Mouse (Mus musculus): Measurements from ENCODE around the gene Tshb. TPM values are rescaled to one million over a fixed set of nuclear protein-coding genes. Genes with fewer than 3 reads are reported as not detected.

Gene Tshb
- polyA plus RNA-seq, 1 experiment from 2014 or later, result 0.48 TPM

DNA sequence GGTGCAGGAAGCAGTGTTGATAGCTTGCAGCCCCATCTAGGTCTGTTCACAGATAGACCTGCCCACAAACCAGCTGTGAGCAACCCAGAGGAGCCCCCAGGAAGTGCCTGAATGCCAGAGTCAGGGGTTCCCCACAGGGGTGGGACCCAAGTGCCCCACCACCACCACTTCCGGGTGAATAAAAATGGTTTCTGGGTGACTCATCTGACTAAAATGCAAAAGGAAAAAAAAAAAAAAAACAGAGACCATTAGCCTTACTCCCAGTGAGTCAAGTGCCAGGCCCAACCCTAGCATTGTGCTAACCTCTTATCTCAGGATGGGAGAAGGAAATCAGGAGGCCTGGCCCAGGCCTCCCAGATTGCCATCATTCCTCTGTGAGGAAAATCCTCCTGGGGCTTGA is 26.7 kb downstream of the Tshb start:
- Histone ChIP-seq H3K9ac (replicated peaks; ENCODE audit: low read depth, low read length) (no peak overlapping the region), H3K9me3 (ENCODE audit: control insufficient read depth, low read length) (no peaks in the 10 kb centered on the region), H3K4me1 (replicated peaks; ENCODE audit: control insufficient read depth, insufficient read depth, low read length) (no peaks in the 10 kb centered on the region), H3K4me3 (replicated peaks; ENCODE audit: low read length) (no peak overlapping the region), H3K27ac (ENCODE audit: low read length) (no peak overlapping the region), H3K36me3 (ENCODE audit: control insufficient read depth, insufficient read depth) (0 out of 2 replicates have a peak, but pooled peaks cover 3% of the 10 kb centered on the region), H3K4me2 (ENCODE audit: low read length) (no peak overlapping the region), H3K27me3 (replicated peaks; ENCODE audit: control insufficient read depth, insufficient read depth, low read length) (no peaks in the 10 kb centered on the region)
- ATAC-seq, result no peak
- WGBS, result 89% methylated on average over 1 of the region's 1 CpGs

GRCm38 (mm10) chr3:102752457-102752856 is 30.1 kb downstream of the Tshb start:
- 88% methylated on average over 5 of the region's 5 CpGs for WGBS
- Histone ChIP-seq H3K36me3 (ENCODE audit: control insufficient read depth, insufficient read depth) (0 out of 2 replicates have a peak, but pooled peaks cover 3% of the 10 kb centered on the region), H3K27ac (ENCODE audit: low read length) (no peak overlapping the region), H3K4me3 (replicated peaks; ENCODE audit: low read length) (no peak overlapping the region), H3K9me3 (ENCODE audit: control insufficient read depth, low read length) (no peaks in the 10 kb centered on the region), H3K9ac (replicated peaks; ENCODE audit: low read depth, low read length) (no peak overlapping the region), H3K4me2 (ENCODE audit: low read length) (no peak overlapping the region), H3K27me3 (replicated peaks; ENCODE audit: control insufficient read depth, insufficient read depth, low read length) (no peaks in the 10 kb centered on the region), H3K4me1 (replicated peaks; ENCODE audit: control insufficient read depth, insufficient read depth, low read length) (no peaks in the 10 kb centered on the region; the same call in 1 of the 2 replicates)
- no peak for ATAC-seq

DNA sequence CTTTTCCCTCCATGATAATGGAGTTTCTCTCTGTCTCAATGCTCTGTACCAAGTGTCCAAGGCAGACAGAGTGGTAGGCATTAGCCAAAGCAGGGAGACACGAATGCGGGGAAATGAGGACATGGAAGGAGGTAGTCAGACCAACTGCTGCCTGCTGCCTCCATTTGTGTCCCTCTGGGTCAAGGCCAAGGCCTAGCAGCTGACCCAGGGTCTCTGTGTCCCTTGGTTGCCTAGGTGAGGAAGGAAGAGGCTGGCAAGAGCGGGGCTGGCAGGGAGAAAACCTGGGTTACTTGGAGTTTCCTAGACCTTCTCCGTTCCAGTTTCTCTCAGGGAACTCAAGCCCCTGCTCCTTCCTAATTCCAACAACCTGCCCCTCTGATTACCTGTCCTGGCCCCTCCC is 30.5 kb downstream of the Tshb start:
- no peak for ATAC-seq
- Histone ChIP-seq H3K4me3 (replicated peaks; ENCODE audit: low read length) (no peak overlapping the region), H3K27ac (ENCODE audit: low read length) (no peak overlapping the region), H3K4me1 (replicated peaks; ENCODE audit: control insufficient read depth, insufficient read depth, low read length) (no peaks in the 10 kb centered on the region; the same call in 1 of the 2 replicates), H3K4me2 (ENCODE audit: low read length) (no peak overlapping the region), H3K27me3 (replicated peaks; ENCODE audit: control insufficient read depth, insufficient read depth, low read length) (no peaks in the 10 kb centered on the region), H3K9ac (replicated peaks; ENCODE audit: low read depth, low read length) (no peak overlapping the region), H3K9me3 (ENCODE audit: control insufficient read depth, low read length) (no peaks in the 10 kb centered on the region), H3K36me3 (ENCODE audit: control insufficient read depth, insufficient read depth) (0 out of 2 replicates have a peak, but pooled peaks cover 3% of the 10 kb centered on the region)
- 96% methylated on average over 4 of the region's 4 CpGs for WGBS

DNA sequence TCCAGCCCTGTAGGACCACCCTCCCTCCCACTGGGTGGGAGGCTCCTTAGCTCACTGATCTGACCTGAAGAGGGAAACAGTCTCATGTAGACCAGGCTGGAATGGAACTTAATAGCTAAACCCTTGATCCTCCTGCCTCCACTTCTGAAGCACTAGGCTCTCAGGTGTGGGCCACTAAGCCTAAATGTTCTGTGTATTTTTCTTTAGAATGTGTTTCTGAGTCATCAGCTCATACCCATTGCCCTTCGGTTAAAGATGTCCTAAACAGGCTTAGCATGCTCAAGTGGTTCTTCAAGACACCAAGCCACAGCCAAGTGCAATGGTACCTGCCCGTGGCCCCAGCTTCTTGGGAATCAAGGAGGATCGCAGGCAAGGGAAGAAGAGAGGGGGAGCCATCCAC is 31.0 kb downstream of the Tshb start:
- no peak overlapping the region for H3K9ac ChIP-seq (replicated peaks; ENCODE audit: low read depth, low read length)
- WGBS, result 94% methylated on average over 3 of the region's 3 CpGs
- no peak overlapping the region for H3K27ac ChIP-seq (ENCODE audit: low read length)
- no peaks in the 10 kb centered on the region for H3K9me3 ChIP-seq (ENCODE audit: control insufficient read depth, low read length)
- no peak overlapping the region for H3K4me3 ChIP-seq (replicated peaks; ENCODE audit: low read length)
- no peak overlapping the region for H3K4me2 ChIP-seq (ENCODE audit: low read length)
- 0 out of 2 replicates have a peak, but pooled peaks cover 3% of the 10 kb centered on the region for H3K36me3 ChIP-seq (ENCODE audit: control insufficient read depth, insufficient read depth)
- ATAC-seq, result no peak
- H3K27me3 ChIP-seq (replicated peaks; ENCODE audit: control insufficient read depth, insufficient read depth, low read length), result no peaks in the 10 kb centered on the region
- H3K4me1 ChIP-seq (replicated peaks; ENCODE audit: control insufficient read depth, insufficient read depth, low read length), result no peaks in the 10 kb centered on the region; the same call in 1 of the 2 replicates

DNA sequence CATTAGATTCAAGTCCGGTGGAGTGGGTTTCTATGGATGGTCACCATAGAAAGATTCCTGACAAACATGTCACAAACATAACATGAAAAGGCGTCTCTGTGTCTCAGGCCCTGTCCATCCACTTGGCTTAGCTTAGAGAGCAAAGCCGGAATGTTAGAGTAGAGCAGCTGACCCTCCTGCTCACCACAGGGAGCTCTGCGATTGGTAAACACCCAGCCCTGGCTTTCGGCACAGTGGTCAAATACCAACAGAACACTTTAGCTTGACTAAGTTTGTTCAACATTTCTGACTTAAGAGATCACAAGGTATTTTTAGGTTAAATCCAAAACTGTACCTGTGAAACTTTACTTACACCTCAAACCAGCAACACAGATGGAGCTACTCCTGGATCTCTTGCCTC is 31.4 kb downstream of the Tshb start:
- Histone ChIP-seq H3K27me3 (replicated peaks; ENCODE audit: control insufficient read depth, insufficient read depth, low read length) (no peaks in the 10 kb centered on the region), H3K9ac (replicated peaks; ENCODE audit: low read depth, low read length) (no peak overlapping the region), H3K4me1 (replicated peaks; ENCODE audit: control insufficient read depth, insufficient read depth, low read length) (no peaks in the 10 kb centered on the region; the same call in 1 of the 2 replicates), H3K36me3 (ENCODE audit: control insufficient read depth, insufficient read depth) (0 out of 2 replicates have a peak, but pooled peaks cover 3% of the 10 kb centered on the region), H3K9me3 (ENCODE audit: control insufficient read depth, low read length) (no peaks in the 10 kb centered on the region), H3K4me2 (ENCODE audit: low read length) (no peak overlapping the region), H3K4me3 (replicated peaks; ENCODE audit: low read length) (no peak overlapping the region), H3K27ac (ENCODE audit: low read length) (no peak overlapping the region)
- no peak for ATAC-seq
- WGBS, result 88% methylated on average over 5 of the region's 5 CpGs

DNA sequence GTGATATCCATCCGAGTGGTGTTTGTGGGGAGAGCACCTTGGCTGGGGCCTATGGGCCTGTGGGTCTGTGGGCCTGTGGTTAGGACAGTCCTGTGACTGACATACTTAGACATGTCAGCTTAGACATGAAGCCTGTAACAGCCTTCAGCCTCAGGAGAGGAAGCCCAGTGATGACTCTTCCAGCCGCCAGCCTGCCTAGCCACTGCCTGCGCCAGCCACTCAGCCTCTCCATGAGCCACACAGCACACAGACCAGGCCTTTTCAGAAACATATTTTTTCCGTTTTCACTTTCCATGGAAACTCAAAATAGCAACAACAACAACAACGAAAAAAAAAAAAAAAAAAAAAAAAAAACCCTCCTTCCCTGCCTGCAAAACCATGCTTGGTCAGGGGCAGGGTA is 33.8 kb downstream of the Tshb start:
- ATAC-seq, result no peak
- Histone ChIP-seq H3K27ac (ENCODE audit: low read length) (no peak overlapping the region), H3K9me3 (ENCODE audit: control insufficient read depth, low read length) (no peaks in the 10 kb centered on the region), H3K4me3 (replicated peaks; ENCODE audit: low read length) (no peak overlapping the region), H3K4me2 (ENCODE audit: low read length) (no peak overlapping the region), H3K9ac (replicated peaks; ENCODE audit: low read depth, low read length) (no peak overlapping the region), H3K27me3 (replicated peaks; ENCODE audit: control insufficient read depth, insufficient read depth, low read length) (no peaks in the 10 kb centered on the region), H3K4me1 (replicated peaks; ENCODE audit: control insufficient read depth, insufficient read depth, low read length) (peaks cover 2% of the 10 kb centered on the region), H3K36me3 (ENCODE audit: control insufficient read depth, insufficient read depth) (0 out of 2 replicates have a peak, but pooled peaks cover 3% of the 10 kb centered on the region)
- 92% methylated on average over 5 of the region's 5 CpGs for WGBS

DNA sequence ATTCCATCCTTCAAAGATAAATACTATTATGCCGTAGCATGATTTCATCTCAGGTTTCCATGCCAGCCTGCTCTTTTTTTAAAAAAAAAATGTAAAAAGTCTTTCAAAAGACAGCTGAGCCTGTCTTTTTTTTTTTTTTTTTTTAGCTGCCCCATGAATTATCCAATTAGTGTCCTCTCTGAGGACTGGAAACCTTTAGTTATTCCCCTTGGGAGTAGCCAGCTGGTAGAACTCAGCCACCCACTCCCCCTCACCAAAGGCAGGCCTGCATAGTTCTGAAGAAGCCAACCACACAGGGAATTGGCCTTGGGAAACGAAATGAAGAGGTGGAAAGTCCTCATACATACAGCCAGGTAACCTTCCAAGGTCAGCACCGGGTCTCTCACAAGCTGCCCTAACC is 34.5 kb downstream of the Tshb start:
- Histone ChIP-seq H3K4me1 (replicated peaks; ENCODE audit: control insufficient read depth, insufficient read depth, low read length) (peaks cover 7% of the 10 kb centered on the region), H3K4me3 (replicated peaks; ENCODE audit: low read length) (no peak overlapping the region), H3K27me3 (replicated peaks; ENCODE audit: control insufficient read depth, insufficient read depth, low read length) (no peaks in the 10 kb centered on the region), H3K4me2 (ENCODE audit: low read length) (no peak overlapping the region), H3K9me3 (ENCODE audit: control insufficient read depth, low read length) (no peaks in the 10 kb centered on the region), H3K9ac (replicated peaks; ENCODE audit: low read depth, low read length) (no peak overlapping the region), H3K27ac (ENCODE audit: low read length) (no peak overlapping the region), H3K36me3 (ENCODE audit: control insufficient read depth, insufficient read depth) (0 out of 2 replicates have a peak, but pooled peaks cover 2% of the 10 kb centered on the region)
- ATAC-seq, result no peak
- WGBS, result 76% methylated on average over 3 of the region's 3 CpGs

DNA sequence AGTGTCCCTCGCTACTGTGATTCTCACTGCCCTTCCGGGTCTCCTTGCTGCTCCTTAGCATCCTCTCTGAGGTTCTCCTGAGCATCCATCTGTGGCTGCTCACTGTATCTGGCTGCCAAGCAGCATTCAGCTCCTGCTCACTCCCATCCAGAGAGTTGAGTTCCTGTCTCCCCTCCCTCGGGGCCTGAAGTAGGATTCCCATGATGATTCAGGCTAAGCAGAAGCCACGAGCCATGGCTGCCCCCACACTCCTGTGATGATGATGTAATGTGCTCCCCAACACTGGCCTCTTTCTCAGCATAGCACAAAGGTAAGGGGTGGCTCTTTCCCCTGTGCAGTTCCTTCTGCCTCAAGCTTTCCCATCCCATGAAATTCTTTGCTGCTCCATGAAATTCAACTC is 36.3 kb downstream of the Tshb start:
- WGBS, result 75% methylated on average over 4 of the region's 4 CpGs

DNA sequence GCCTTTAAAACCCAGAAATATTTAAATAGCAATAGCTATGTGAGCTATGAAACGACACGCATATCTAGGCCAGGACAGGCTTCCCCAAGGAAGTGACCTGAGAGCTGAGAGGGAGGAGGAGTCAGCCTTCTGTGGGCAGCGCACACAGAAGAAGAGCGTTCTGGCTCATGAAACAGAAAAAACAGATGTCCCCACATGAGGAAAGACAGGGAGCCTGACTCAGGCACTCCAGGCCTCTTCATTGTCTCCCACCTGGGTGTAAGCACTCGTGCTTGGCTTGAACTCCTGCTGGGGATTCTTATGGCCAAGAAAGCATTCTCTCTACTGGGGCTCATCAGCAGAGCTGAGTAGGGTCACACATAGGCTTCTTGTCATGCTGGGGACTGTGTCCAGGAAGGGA is 37.9 kb downstream of the Tshb start:
- H3K27ac ChIP-seq (ENCODE audit: low read length), result no peak overlapping the region
- 65% methylated on average over 5 of the region's 5 CpGs for WGBS
- H3K4me2 ChIP-seq (ENCODE audit: low read length), result no peak overlapping the region
- no peaks in the 10 kb centered on the region for H3K36me3 ChIP-seq (ENCODE audit: control insufficient read depth, insufficient read depth)
- H3K27me3 ChIP-seq (replicated peaks; ENCODE audit: control insufficient read depth, insufficient read depth, low read length), result no peaks in the 10 kb centered on the region
- no peak overlapping the region for H3K9ac ChIP-seq (replicated peaks; ENCODE audit: low read depth, low read length)
- H3K4me1 ChIP-seq (replicated peaks; ENCODE audit: control insufficient read depth, insufficient read depth, low read length), result peaks cover 10% of the 10 kb centered on the region
- no peak overlapping the region for H3K4me3 ChIP-seq (replicated peaks; ENCODE audit: low read length)
- no peak for ATAC-seq
- H3K9me3 ChIP-seq (ENCODE audit: control insufficient read depth, low read length), result no peaks in the 10 kb centered on the region

More for the DNA sequence above, 36.3 kb downstream of the Tshb start:
- no peak for ATAC-seq
- Histone ChIP-seq H3K36me3 (ENCODE audit: control insufficient read depth, insufficient read depth) (no peaks in the 10 kb centered on the region), H3K4me3 (replicated peaks; ENCODE audit: low read length) (no peak overlapping the region), H3K4me2 (ENCODE audit: low read length) (no peak overlapping the region), H3K4me1 (replicated peaks; ENCODE audit: control insufficient read depth, insufficient read depth, low read length) (peaks cover 10% of the 10 kb centered on the region), H3K9ac (replicated peaks; ENCODE audit: low read depth, low read length) (no peak overlapping the region), H3K27me3 (replicated peaks; ENCODE audit: control insufficient read depth, insufficient read depth, low read length) (no peaks in the 10 kb centered on the region), H3K27ac (ENCODE audit: low read length) (no peak overlapping the region), H3K9me3 (ENCODE audit: control insufficient read depth, low read length) (no peaks in the 10 kb centered on the region)

All from forebrain, embryonic 16.5 days (tissue).